Mouse (Mus musculus): ENCODE data around the gene Cox8b. TPM values are rescaled to one million over a fixed set of nuclear protein-coding genes. Genes with fewer than 3 reads are reported as not detected.

Cox8b gene
- polyA plus RNA-seq, 1 experiment from 2014 or later: 10.0 TPM

GRCm38 (mm10) chr7:140858746-140859145 is 41.5 kb downstream of the Cox8b start:
- no peak overlapping the region for H3K27ac ChIP-seq (ENCODE audit: low read length)
- peaks cover 22% of the 10 kb centered on the region for H3K36me3 ChIP-seq (ENCODE audit: control insufficient read depth, insufficient read depth, low read length)
- H3K9me3 ChIP-seq (ENCODE audit: control insufficient read depth, low read length): no peaks in the 10 kb centered on the region
- peak overlapping the region; percentile 98 for H3K4me2 ChIP-seq (ENCODE audit: low read depth, low read length)
- no peaks in the 10 kb centered on the region for H3K27me3 ChIP-seq (ENCODE audit: control insufficient read depth, insufficient read depth, low read depth, low read length)
- 92% methylated on average over 8 of the region's 8 CpGs for WGBS
- peaks cover 17% of the 10 kb centered on the region for H3K4me1 ChIP-seq (replicated peaks; ENCODE audit: control insufficient read depth, insufficient read depth, low read length)
- H3K4me3 ChIP-seq (ENCODE audit: low read length): no peak overlapping the region
- ATAC-seq (ENCODE audit: low read depth): no peak
- no peak overlapping the region for H3K9ac ChIP-seq (ENCODE audit: low read length)

DNA sequence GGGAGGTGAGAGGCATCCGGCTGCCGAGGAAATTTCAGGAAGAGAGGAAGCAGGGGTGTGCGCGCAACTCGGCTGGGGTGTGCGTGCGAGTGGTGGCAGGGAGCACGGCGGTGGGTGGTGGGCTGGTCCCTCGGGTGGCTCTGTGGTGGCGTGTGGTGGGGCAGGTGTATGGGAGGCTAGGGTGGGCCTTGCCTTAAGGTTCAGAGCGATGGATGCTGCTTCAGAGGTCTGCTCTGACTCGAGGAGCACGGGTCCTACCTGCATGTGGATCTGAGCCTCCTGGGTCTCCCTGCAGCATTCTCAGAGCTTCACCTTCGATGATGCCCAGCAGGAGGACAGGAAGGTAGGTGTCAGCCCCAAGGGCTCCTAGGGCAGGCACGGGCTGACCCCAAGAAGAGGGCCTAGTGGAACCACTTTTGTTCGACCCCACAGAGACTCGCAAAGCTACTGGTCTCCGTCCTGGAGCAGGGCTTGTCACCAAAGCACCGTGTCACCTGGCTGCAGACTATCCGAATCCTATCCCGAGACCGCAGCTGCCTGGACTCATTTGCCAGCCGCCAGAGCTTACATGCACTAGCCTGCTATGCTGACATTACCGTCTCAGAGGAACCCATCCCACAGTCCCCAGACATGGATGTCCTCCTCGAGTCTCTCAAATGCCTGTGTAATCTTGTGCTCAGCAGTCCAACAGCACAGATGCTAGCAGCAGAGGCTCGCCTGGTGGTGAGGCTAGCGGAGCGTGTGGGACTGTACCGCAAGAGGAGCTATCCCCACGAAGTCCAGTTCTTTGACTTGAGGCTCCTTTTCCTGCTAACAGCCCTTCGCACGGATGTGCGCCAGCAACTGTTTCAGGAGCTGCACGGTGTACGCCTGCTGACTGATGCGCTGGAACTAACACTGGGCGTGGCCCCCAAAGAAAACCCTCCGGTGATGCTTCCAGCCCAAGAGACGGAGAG is 42.4 kb downstream of the Cox8b start, which contains the start of gene Bet1l:
TSS of gene Bet1l (minus strand) at position 28 of the 956 bp plus-strand sequence.
- H3K27ac ChIP-seq (ENCODE audit: low read length): peak within 1 kb of the TSS; percentile 95
- ATAC-seq (ENCODE audit: low read depth): peak; percentile 27
- H3K4me3 ChIP-seq (ENCODE audit: low read length): peak within 1 kb of the TSS; percentile 68
- 28% methylated on average over 40 of the region's 40 CpGs for WGBS
- H3K4me1 ChIP-seq (replicated peaks; ENCODE audit: control insufficient read depth, insufficient read depth, low read length): peaks cover 17% of the 10 kb centered on the region
- no peaks in the 10 kb centered on the region for H3K9me3 ChIP-seq (ENCODE audit: control insufficient read depth, low read length)
- peaks cover 23% of the 10 kb centered on the region for H3K36me3 ChIP-seq (ENCODE audit: control insufficient read depth, insufficient read depth, low read length)
- no peaks in the 10 kb centered on the region for H3K27me3 ChIP-seq (ENCODE audit: control insufficient read depth, insufficient read depth, low read depth, low read length)
- peak within 1 kb of the TSS; percentile 98 for H3K4me2 ChIP-seq (ENCODE audit: low read depth, low read length)
- H3K9ac ChIP-seq (ENCODE audit: low read length): peak within 1 kb of the TSS; percentile 83

- Histone ChIP-seq H3K9ac (ENCODE audit: low read length) (peak within 1 kb of the TSS; percentile 83), H3K4me1 (replicated peaks; ENCODE audit: control insufficient read depth, insufficient read depth, low read length) (peaks cover 17% of the 10 kb centered on the region), H3K27ac (ENCODE audit: low read length) (peak within 1 kb of the TSS; percentile 95), H3K9me3 (ENCODE audit: control insufficient read depth, low read length) (no peaks in the 10 kb centered on the region), H3K27me3 (ENCODE audit: control insufficient read depth, insufficient read depth, low read depth, low read length) (no peaks in the 10 kb centered on the region), H3K4me2 (ENCODE audit: low read depth, low read length) (peak within 1 kb of the TSS; percentile 98), H3K36me3 (ENCODE audit: control insufficient read depth, insufficient read depth, low read length) (peaks cover 29% of the 10 kb centered on the region), H3K4me3 (ENCODE audit: low read length) (peak within 1 kb of the TSS; percentile 68)
- ATAC-seq (ENCODE audit: low read depth): peak; percentile 83
- WGBS: under 1% methylated on average over 50 of the region's 50 CpGs
These were observed 43.3 kb downstream of the Cox8b start, which contains the start of gene Ric8a for GRCm38 (mm10) chr7:140856785-140857549. TSS of gene Ric8a (plus strand) at chr7:140856957.

DNA sequence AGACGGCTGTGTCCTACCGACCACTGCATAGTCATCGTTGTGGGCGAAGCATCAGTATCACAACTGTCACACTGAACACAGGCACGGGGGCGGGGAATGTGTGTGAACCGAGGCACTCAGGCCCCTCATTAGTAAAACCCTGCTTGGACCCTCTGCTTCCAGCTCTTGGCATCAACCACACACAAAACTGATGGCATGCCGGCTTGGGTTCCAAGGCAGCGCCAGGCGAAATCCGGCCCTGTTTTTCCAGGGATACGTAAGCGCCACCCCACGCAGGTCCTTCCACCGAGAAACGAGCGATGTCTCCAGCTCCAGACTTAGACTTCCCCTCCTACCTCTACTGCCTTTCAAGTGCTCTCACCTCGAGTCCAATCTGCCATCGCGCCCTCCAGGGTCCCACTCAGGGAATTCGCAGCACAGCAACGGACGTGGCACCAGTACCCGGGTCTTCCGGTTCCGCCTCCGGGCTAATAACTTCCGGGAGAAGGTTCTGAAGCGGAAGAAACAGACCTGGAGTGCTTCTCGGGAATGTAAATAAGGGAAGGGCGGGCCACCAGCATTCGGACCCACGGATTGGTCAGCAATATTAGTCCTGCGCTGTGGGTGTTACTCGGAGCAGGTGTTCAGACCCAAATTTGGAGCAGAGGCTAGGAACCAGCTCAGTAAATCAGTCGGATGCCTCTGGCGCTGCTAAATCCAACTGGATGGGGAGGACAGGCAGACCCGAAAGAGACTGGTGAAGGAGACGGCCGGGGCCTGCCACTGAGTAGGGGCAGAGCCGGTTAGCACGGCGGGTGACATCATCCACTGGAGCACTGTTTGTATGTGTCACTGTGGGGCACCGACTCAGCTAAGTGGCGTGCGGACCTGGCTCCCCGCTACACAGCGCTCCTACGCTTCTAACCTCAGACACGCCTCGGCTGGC is 44.1 kb downstream of the Cox8b start, which contains the start of gene Gm45785:
TSS of gene Gm45785 (minus strand) at position 472 of the 925 bp plus-strand sequence.
- Histone ChIP-seq H3K4me2 (ENCODE audit: low read depth, low read length) (peak within 1 kb of the TSS; percentile 98), H3K9me3 (ENCODE audit: control insufficient read depth, low read length) (no peaks in the 10 kb centered on the region), H3K9ac (ENCODE audit: low read length) (peak within 1 kb of the TSS; percentile 83), H3K36me3 (ENCODE audit: control insufficient read depth, insufficient read depth, low read length) (peaks cover 28% of the 10 kb centered on the region), H3K27ac (ENCODE audit: low read length) (peak within 1 kb of the TSS; percentile 95), H3K4me1 (replicated peaks; ENCODE audit: control insufficient read depth, insufficient read depth, low read length) (peaks cover 17% of the 10 kb centered on the region), H3K4me3 (ENCODE audit: low read length) (peak within 1 kb of the TSS; percentile 68), H3K27me3 (ENCODE audit: control insufficient read depth, insufficient read depth, low read depth, low read length) (no peaks in the 10 kb centered on the region)
- ATAC-seq (ENCODE audit: low read depth): peak; percentile 86
- under 1% methylated on average over 51 of the region's 51 CpGs for WGBS

GRCm38 (mm10) chr7:140855181-140855580 is 45.1 kb downstream of the Cox8b start:
- Histone ChIP-seq H3K9ac (ENCODE audit: low read length) (peak overlapping the region; percentile 83), H3K36me3 (ENCODE audit: control insufficient read depth, insufficient read depth, low read length) (peaks cover 28% of the 10 kb centered on the region), H3K4me1 (replicated peaks; ENCODE audit: control insufficient read depth, insufficient read depth, low read length) (peaks cover 17% of the 10 kb centered on the region), H3K9me3 (ENCODE audit: control insufficient read depth, low read length) (no peaks in the 10 kb centered on the region), H3K27ac (ENCODE audit: low read length) (no peak overlapping the region; the same call in 1 of the 2 replicates), H3K4me2 (ENCODE audit: low read depth, low read length) (peak overlapping the region; percentile 98), H3K27me3 (ENCODE audit: control insufficient read depth, insufficient read depth, low read depth, low read length) (no peaks in the 10 kb centered on the region), H3K4me3 (ENCODE audit: low read length) (peak overlapping the region; percentile 68)
- ATAC-seq (ENCODE audit: low read depth): no peak
- 67% methylated on average over 9 of the region's 9 CpGs for WGBS

DNA sequence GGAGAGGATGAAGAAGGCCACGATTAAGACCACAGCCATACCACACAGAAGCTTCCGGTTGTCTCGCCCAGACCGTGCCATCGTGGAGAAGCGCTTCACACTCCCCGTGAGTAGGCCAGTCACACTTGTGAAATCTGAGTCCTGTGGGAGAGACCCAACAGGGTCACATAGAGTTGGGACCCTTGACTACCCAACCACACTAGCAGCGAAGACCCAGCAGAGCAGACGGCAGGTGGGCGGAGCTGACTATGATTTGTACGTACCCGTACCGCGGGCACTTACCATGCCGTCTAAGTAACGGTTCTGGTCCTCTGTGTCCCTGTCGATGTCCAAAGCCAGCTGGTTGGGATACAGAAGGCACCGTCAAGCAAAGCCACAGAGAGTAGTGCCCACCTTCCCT is 45.8 kb downstream of the Cox8b start:
- peaks cover 26% of the 10 kb centered on the region for H3K36me3 ChIP-seq (ENCODE audit: control insufficient read depth, insufficient read depth, low read length)
- no peaks in the 10 kb centered on the region for H3K9me3 ChIP-seq (ENCODE audit: control insufficient read depth, low read length)
- no peak for ATAC-seq (ENCODE audit: low read depth)
- no peaks in the 10 kb centered on the region for H3K27me3 ChIP-seq (ENCODE audit: control insufficient read depth, insufficient read depth, low read depth, low read length)
- no peak overlapping the region for H3K4me3 ChIP-seq (ENCODE audit: low read length)
- H3K9ac ChIP-seq (ENCODE audit: low read length): no peak overlapping the region
- H3K4me2 ChIP-seq (ENCODE audit: low read depth, low read length): no peak overlapping the region
- peaks cover 17% of the 10 kb centered on the region for H3K4me1 ChIP-seq (replicated peaks; ENCODE audit: control insufficient read depth, insufficient read depth, low read length)
- H3K27ac ChIP-seq (ENCODE audit: low read length): no peak overlapping the region
- WGBS: 90% methylated on average over 18 of the region's 18 CpGs

GRCm38 (mm10) chr7:140853386-140853785 is 46.9 kb downstream of the Cox8b start:
- Histone ChIP-seq H3K4me3 (ENCODE audit: low read length) (no peak overlapping the region), H3K36me3 (ENCODE audit: control insufficient read depth, insufficient read depth, low read length) (peaks cover 24% of the 10 kb centered on the region), H3K27me3 (ENCODE audit: control insufficient read depth, insufficient read depth, low read depth, low read length) (no peaks in the 10 kb centered on the region)

DNA sequence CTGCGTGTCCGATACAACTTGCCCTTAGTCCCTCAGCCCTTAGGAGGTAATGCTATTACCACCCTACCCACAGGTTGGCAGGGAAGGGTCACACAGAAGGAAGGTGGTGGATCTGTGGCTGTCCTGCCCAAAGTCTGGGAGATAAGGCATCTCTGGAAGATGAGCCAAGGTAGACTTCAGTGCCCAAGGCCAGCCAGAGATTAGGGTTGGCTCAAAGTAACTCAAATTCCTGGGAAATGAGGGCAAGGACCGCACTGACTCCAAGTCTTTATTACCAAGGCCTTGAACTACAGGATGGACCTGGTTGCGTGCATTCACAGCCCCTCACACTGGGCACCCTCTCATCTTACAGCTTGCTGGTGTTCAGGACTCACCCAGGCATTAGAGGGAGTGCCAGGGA is 48.3 kb downstream of the Cox8b start:
- H3K4me3 ChIP-seq (ENCODE audit: low read length): no peak overlapping the region
- peaks cover 24% of the 10 kb centered on the region for H3K36me3 ChIP-seq (ENCODE audit: control insufficient read depth, insufficient read depth, low read length)
- H3K4me2 ChIP-seq (ENCODE audit: low read depth, low read length): no peak overlapping the region
- H3K9me3 ChIP-seq (ENCODE audit: control insufficient read depth, low read length): no peaks in the 10 kb centered on the region
- 95% methylated on average over 4 of the region's 4 CpGs for WGBS
- no peak overlapping the region for H3K27ac ChIP-seq (ENCODE audit: low read length)
- H3K27me3 ChIP-seq (ENCODE audit: control insufficient read depth, insufficient read depth, low read depth, low read length): no peaks in the 10 kb centered on the region
- H3K9ac ChIP-seq (ENCODE audit: low read length): no peak overlapping the region
- H3K4me1 ChIP-seq (replicated peaks; ENCODE audit: control insufficient read depth, insufficient read depth, low read length): peaks cover 12% of the 10 kb centered on the region
- ATAC-seq (ENCODE audit: low read depth): no peak

More at GRCm38 (mm10) chr7:140853386-140853785, 46.9 kb downstream of the Cox8b start:
- Histone ChIP-seq H3K4me2 (ENCODE audit: low read depth, low read length) (no peak overlapping the region), H3K27ac (ENCODE audit: low read length) (no peak overlapping the region), H3K4me1 (replicated peaks; ENCODE audit: control insufficient read depth, insufficient read depth, low read length) (peaks cover 13% of the 10 kb centered on the region), H3K9ac (ENCODE audit: low read length) (no peak overlapping the region), H3K9me3 (ENCODE audit: control insufficient read depth, low read length) (no peaks in the 10 kb centered on the region)
- 81% methylated on average over 9 of the region's 9 CpGs for WGBS
- no peak for ATAC-seq (ENCODE audit: low read depth)

Measured in lung, embryonic 16.5 days (tissue).